Mouse (Mus musculus) left cerebral cortex, postnatal 36 days (tissue): Measurements from ENCODE around the gene Gba2. TPM values are rescaled to one million over a fixed set of nuclear protein-coding genes. Genes with fewer than 3 reads are reported as not detected.

Experiments used
- total RNA-seq, 2 experiments: library from RNA; stranded (reverse); gene quantifications; 2 replicates each; pipeline ENCODE4 v1.2.3; 2021

The Gba2 gene
- total RNA-seq, 2 experiments from 2014 or later, result 64.9 to 71.9 TPM

Other genes with a start within 250 kb of the Gba2 start
- gene Rusc2, start 196.9 kb downstream of the Gba2 start, total RNA-seq, result 100 to 1,000 TPM; 135 TPM
- 1 to 10 TPM in 1 of 2 experiments, under 1 TPM in 1; 0.69 to 1.4 TPM for gene Fam166b, start 149.7 kb downstream of the Gba2 start, total RNA-seq
- 10 to 100 TPM; 87.8 to 92.9 TPM for gene Tesk1, start 136.9 kb downstream of the Gba2 start, total RNA-seq
- gene Cd72, start 124.2 kb downstream of the Gba2 start, total RNA-seq, result 1 to 10 TPM in 1 of 2 experiments, under 1 TPM in 1; 0.59 to 1.2 TPM
- not detected for gene Sit1, start 95.1 kb downstream of the Gba2 start, total RNA-seq
- 10 to 100 TPM; 25.5 to 25.9 TPM for gene Ccdc107, start 86.0 kb downstream of the Gba2 start, total RNA-seq
- under 1 TPM; 0.70 to 0.79 TPM for gene Arhgef39, start 79.2 kb downstream of the Gba2 start, total RNA-seq
- gene Car9, start 71.9 kb downstream of the Gba2 start, total RNA-seq, result 1 to 10 TPM in 1 of 2 experiments, under 1 TPM in 1; 0.54 to 1.1 TPM
- gene Tpm2, start 55.1 kb downstream of the Gba2 start, total RNA-seq, result 10 to 100 TPM in 1 of 2 experiments, 1 to 10 TPM in 1; 8.7 to 10.0 TPM
- 10 to 100 TPM; 74.4 to 84.8 TPM for gene Creb3, start 16.5 kb downstream of the Gba2 start, total RNA-seq
- gene Tln1, start 16.2 kb downstream of the Gba2 start, total RNA-seq, result 10 to 100 TPM; 43.0 to 45.4 TPM
- 10 to 100 TPM; 42.3 to 55.8 TPM for gene Rgp1, start 158 bp downstream of the Gba2 start, total RNA-seq
- gene Msmp, start 5.6 kb upstream of the Gba2 start, total RNA-seq, result not detected
- gene Npr2, start 53.1 kb upstream of the Gba2 start, total RNA-seq, result 10 to 100 TPM; 46.4 to 62.2 TPM
- 1 to 10 TPM in 1 of 2 experiments, under 1 TPM in 1; 0.91 to 1.1 TPM for gene Spag8, start 74.7 kb upstream of the Gba2 start, total RNA-seq
- 10 to 100 TPM; 31.4 to 39.5 TPM for gene Hint2, start 77.6 kb upstream of the Gba2 start, total RNA-seq
- 10 to 100 TPM; 65.1 to 67.9 TPM for gene Tmem8b, start 90.1 kb upstream of the Gba2 start, total RNA-seq
- 1 to 10 TPM; 2.1 to 2.3 TPM for gene Fam221b, start 90.3 kb upstream of the Gba2 start, total RNA-seq
- not detected for gene Olfr70, start 121.9 kb upstream of the Gba2 start, total RNA-seq
- not detected for gene Olfr71, start 131.4 kb upstream of the Gba2 start, total RNA-seq
- 1 to 10 TPM; 1.2 to 1.7 TPM for gene Hrct1, start 148.3 kb upstream of the Gba2 start, total RNA-seq
- 1 to 10 TPM in 1 of 2 experiments, under 1 TPM in 1; 0.62 to 1.1 TPM for gene Spaar, start 151.2 kb upstream of the Gba2 start, total RNA-seq
- not detected for gene Olfr159, start 192.1 kb upstream of the Gba2 start, total RNA-seq
- gene Olfr156, start 245.0 kb upstream of the Gba2 start, total RNA-seq, result not detected